13 mouse cellular contexts compared by ENCODE assay signal in genomic region chr7:116713200-116713599, GRCm38 (mm10).
DNase-seq lines count a peak whose midpoint lies in the region; ATAC-seq and TF ChIP-seq lines count a peak whose summit lies in the region.
"Had no signal": no experiment of that assay in that cellular context is flagged by ENCODE, and none has a peak within 500 bp of the region (broad histone marks: within the 10 kb centered on the region; RNA-seq: fewer than 3 reads in every experiment).

No protein-coding gene starts in this region.

- H3K4me1 ChIP-seq in midbrain, postnatal 0 days (ENCODE audit: insufficient read depth, low read length), result no peaks in the 10 kb centered on the region
- H3K4me1 ChIP-seq in midbrain, embryonic 16.5 days (ENCODE audit: control insufficient read depth, insufficient read depth, low read length), result no peaks in the 10 kb centered on the region
- peaks cover 37% of the 10 kb centered on the region for H3K4me1 ChIP-seq in brown adipose tissue, adult 24 weeks (ENCODE audit: control insufficient read depth, insufficient read depth, insufficient read length, low read length)
- H3K4me1 ChIP-seq: stomach, embryonic 15.5 days had no signal

- no peak overlapping the region for H3K4me2 ChIP-seq in midbrain, postnatal 0 days (ENCODE audit: low read depth, low read length, poor library complexity, severe bottlenecking)
- H3K4me2 ChIP-seq in midbrain, embryonic 16.5 days (ENCODE audit: low read length), result no peak overlapping the region
- H3K4me2 ChIP-seq: stomach, embryonic 15.5 days had no signal

- H3K36me3 ChIP-seq in midbrain, postnatal 0 days (ENCODE audit: insufficient read depth, low read length), result no peaks in the 10 kb centered on the region
- no peaks in the 10 kb centered on the region for H3K36me3 ChIP-seq in midbrain, embryonic 16.5 days (ENCODE audit: control insufficient read depth, insufficient read depth, low read length)
- H3K36me3 ChIP-seq: stomach, embryonic 15.5 days had no signal

- no peak for TF ChIP-seq CTCF in midbrain, postnatal 0 days (IDR thresholded peaks at IDR 0.05)

- no peak for ATAC-seq in midbrain, postnatal 0 days (ENCODE audit: low FRiP score)
- ATAC-seq in midbrain, embryonic 16.5 days, result no peak

- intact Hi-C loops in heart, postnatal 14 days (cut with DNase I), result no loop called here

- no peak overlapping the region for H3K4me3 ChIP-seq in midbrain, postnatal 0 days (ENCODE audit: low read depth, low read length)
- no peak overlapping the region for H3K4me3 ChIP-seq in midbrain, embryonic 16.5 days (ENCODE audit: low read depth, low read length)
- H3K4me3 ChIP-seq in brown adipose tissue, adult 24 weeks (ENCODE audit: insufficient read depth, low read depth, low read length), result no peak overlapping the region
- H3K4me3 ChIP-seq: myocyte; stomach, embryonic 15.5 days had no signal

- H3K27ac ChIP-seq in midbrain, postnatal 0 days (ENCODE audit: low read depth, low read length), result no peak overlapping the region
- no peak overlapping the region for H3K27ac ChIP-seq in midbrain, embryonic 16.5 days (ENCODE audit: low read length)
- peak overlapping the region; percentile 91; the same call in 1 of the 2 replicates for H3K27ac ChIP-seq in brown adipose tissue, adult 24 weeks (replicated peaks; ENCODE audit: low read depth, low read length)
- H3K27ac ChIP-seq: liver, embryonic 14.5 days; stomach, embryonic 15.5 days had no signal

- DNase-seq in heart, adult 11 months, result peak; percentile 87
- DNase-seq in heart, postnatal 14 days, result no peak
- DNase-seq in midbrain, postnatal 0 days (ENCODE audit: low spot score), result peak; percentile 87
- peak; percentile 18 for DNase-seq in layer of hippocampus, adult 9-11 months
- no peak for DNase-seq in heart, adult 8-10 months (ENCODE audit: low spot score)
- DNase-seq: cerebellum, adult 11-12 months; kidney, adult 11 months; right cerebral cortex, postnatal 14 days had no signal

- no peaks in the 10 kb centered on the region for H3K27me3 ChIP-seq in midbrain, postnatal 0 days (ENCODE audit: insufficient read depth, low read length)
- no peaks in the 10 kb centered on the region for H3K27me3 ChIP-seq in midbrain, embryonic 16.5 days (ENCODE audit: control insufficient read depth, insufficient read depth, low read depth, low read length)
- H3K27me3 ChIP-seq: stomach, embryonic 15.5 days had no signal

- no peaks in the 10 kb centered on the region for H3K9me3 ChIP-seq in midbrain, postnatal 0 days (ENCODE audit: low read length)
- no peaks in the 10 kb centered on the region for H3K9me3 ChIP-seq in midbrain, embryonic 16.5 days (replicated peaks; ENCODE audit: control insufficient read depth, low read length, poor library complexity, severe bottlenecking)
- H3K9me3 ChIP-seq: stomach, embryonic 15.5 days had no signal

- no peak overlapping the region for H3K9ac ChIP-seq in midbrain, postnatal 0 days (replicated peaks; ENCODE audit: low read length, poor library complexity, severe bottlenecking)
- no peak overlapping the region for H3K9ac ChIP-seq in midbrain, embryonic 16.5 days (ENCODE audit: low read depth, low read length)
- H3K9ac ChIP-seq: liver, embryonic 14.5 days; stomach, embryonic 15.5 days had no signal

- WGBS in midbrain, postnatal 0 days, result 49% methylated on average over 8 of the region's 8 CpGs
- 63% methylated on average over 8 of the region's 8 CpGs for WGBS in midbrain, embryonic 16.5 days

Comparison
In these comparisons a context has a peak if more than half of its experiments do, and no peak if none do; other contexts are left out.
1. DNase-seq: peak in heart, adult 11 months (single experiment), midbrain, postnatal 0 days (single experiment) and layer of hippocampus, adult 9-11 months (single experiment); none in heart, postnatal 14 days (0 of 2) and heart, adult 8-10 months (single experiment).